Mouse (Mus musculus): ENCODE results near the gene Pbx1. TPM values are rescaled to one million over a fixed set of nuclear protein-coding genes. Genes with fewer than 3 reads are reported as not detected.

Gene Pbx1
- polyA plus RNA-seq, 1 experiment = 11.0 TPM

DNA sequence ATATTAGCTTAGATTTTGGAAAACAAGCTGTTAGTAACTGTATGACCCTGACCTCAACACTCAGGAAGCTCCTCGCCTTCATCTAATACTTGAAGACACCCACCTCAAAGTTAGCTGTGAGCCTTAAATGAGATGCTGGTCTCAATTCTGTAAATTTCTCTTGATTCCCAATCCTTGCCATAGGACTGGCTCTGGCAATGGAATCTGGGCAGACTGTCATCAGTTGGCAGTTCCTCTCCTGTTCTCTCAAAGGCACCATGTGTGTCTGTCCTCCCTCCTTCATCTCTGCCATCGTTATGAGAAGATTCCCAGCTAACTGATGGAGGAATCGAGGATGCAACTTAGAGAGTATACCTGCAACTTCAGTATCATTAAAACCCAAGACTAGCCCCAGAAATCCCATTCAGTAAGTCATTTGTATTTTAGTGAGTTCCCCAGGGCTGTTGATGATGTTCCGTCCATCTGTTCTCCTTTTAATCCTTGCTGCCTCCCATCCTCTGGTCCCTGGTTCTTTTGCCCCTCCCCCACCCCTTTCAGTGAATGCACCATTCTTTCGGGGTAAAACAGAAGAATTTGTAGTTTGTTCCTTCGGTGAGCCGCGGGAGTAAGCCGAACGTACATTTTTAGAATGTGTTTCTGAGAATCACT is 353.2 kb downstream of the Pbx1 start:
- TF ChIP-seq POLR2A (IDR thresholded peaks at IDR 0.05; ENCODE audit: low read depth, low read length) (no peak), CTCF (IDR thresholded peaks at IDR 0.05; ENCODE audit: extremely low read depth, insufficient read length, insufficient replicate concordance, low read depth, low read length) (no peak)
- H3K27me3 ChIP-seq (ENCODE audit: control insufficient read depth, insufficient read depth, low read length) = no peaks in the 10 kb centered on the region
- 88% methylated on average over 10 of the region's 10 CpGs for WGBS

GRCm38 (mm10) chr1:168071974-168072373 is 360.1 kb downstream of the Pbx1 start:
- no peak overlapping the region for H3K27ac ChIP-seq (ENCODE audit: insufficient read depth, low read depth, low read length)
- 76% methylated on average over 5 of the region's 5 CpGs for WGBS

More for the DNA sequence above, 353.2 kb downstream of the Pbx1 start:
- no peak overlapping the region for H3K4me3 ChIP-seq (ENCODE audit: low read depth, low read length)
- no peaks in the 10 kb centered on the region for H3K4me1 ChIP-seq (ENCODE audit: control insufficient read depth, insufficient read depth, insufficient read length, low read length)
- H3K27ac ChIP-seq (ENCODE audit: insufficient read depth, low read depth, low read length) = no peak overlapping the region
- no peaks in the 10 kb centered on the region for H3K36me3 ChIP-seq (ENCODE audit: control insufficient read depth, insufficient read depth, low read length)

GRCm38 (mm10) chr1:168070273-168070910 is 361.7 kb downstream of the Pbx1 start:
- Histone ChIP-seq H3K27me3 (ENCODE audit: control insufficient read depth, insufficient read depth, low read length) (no peaks in the 10 kb centered on the region), H3K27ac (ENCODE audit: insufficient read depth, low read depth, low read length) (no peak overlapping the region), H3K36me3 (ENCODE audit: control insufficient read depth, insufficient read depth, low read length) (no peaks in the 10 kb centered on the region), H3K4me3 (ENCODE audit: low read depth, low read length) (no peak overlapping the region), H3K4me1 (ENCODE audit: control insufficient read depth, insufficient read depth, insufficient read length, low read length) (no peaks in the 10 kb centered on the region)
- 59% methylated on average over 6 of the region's 6 CpGs for WGBS
- TF ChIP-seq POLR2A (IDR thresholded peaks at IDR 0.05; ENCODE audit: low read depth, low read length) = no peak
- no peak for TF ChIP-seq CTCF (IDR thresholded peaks at IDR 0.05; ENCODE audit: extremely low read depth, insufficient read length, insufficient replicate concordance, low read depth, low read length)

More at GRCm38 (mm10) chr1:168071974-168072373, 360.1 kb downstream of the Pbx1 start:
- Histone ChIP-seq H3K27me3 (ENCODE audit: control insufficient read depth, insufficient read depth, low read length) (no peaks in the 10 kb centered on the region), H3K4me3 (ENCODE audit: low read depth, low read length) (no peak overlapping the region), H3K36me3 (ENCODE audit: control insufficient read depth, insufficient read depth, low read length) (no peaks in the 10 kb centered on the region), H3K4me1 (ENCODE audit: control insufficient read depth, insufficient read depth, insufficient read length, low read length) (no peaks in the 10 kb centered on the region)
- TF ChIP-seq POLR2A (IDR thresholded peaks at IDR 0.05; ENCODE audit: low read depth, low read length) = no peak
- no peak for TF ChIP-seq CTCF (IDR thresholded peaks at IDR 0.05; ENCODE audit: extremely low read depth, insufficient read length, insufficient replicate concordance, low read depth, low read length)

GRCm38 (mm10) chr1:168069740-168070139 is 362.3 kb downstream of the Pbx1 start:
- TF ChIP-seq POLR2A (IDR thresholded peaks at IDR 0.05; ENCODE audit: low read depth, low read length) (no peak), CTCF (IDR thresholded peaks at IDR 0.05; ENCODE audit: extremely low read depth, insufficient read length, insufficient replicate concordance, low read depth, low read length) (no peak)
- WGBS = 37% methylated on average over 5 of the region's 5 CpGs

More at GRCm38 (mm10) chr1:168069740-168070139, 362.3 kb downstream of the Pbx1 start:
- no peaks in the 10 kb centered on the region for H3K4me1 ChIP-seq (ENCODE audit: control insufficient read depth, insufficient read depth, insufficient read length, low read length)
- H3K4me3 ChIP-seq (ENCODE audit: low read depth, low read length) = no peak overlapping the region
- no peaks in the 10 kb centered on the region for H3K27me3 ChIP-seq (ENCODE audit: control insufficient read depth, insufficient read depth, low read length)
- no peak overlapping the region for H3K27ac ChIP-seq (ENCODE audit: insufficient read depth, low read depth, low read length)
- no peaks in the 10 kb centered on the region for H3K36me3 ChIP-seq (ENCODE audit: control insufficient read depth, insufficient read depth, low read length)

Measured in small intestine, adult 2 months (tissue).